Mouse (Mus musculus) hindbrain, embryonic 16.5 days (tissue): Measurements from ENCODE around the gene Ptafr. TPM values are rescaled to one million over a fixed set of nuclear protein-coding genes. Genes with fewer than 3 reads are reported as not detected.
"Not testable (repeated sequence)": the region's sequence is repeated elsewhere in the genome, so short reads cannot be mapped to it uniquely, and the experiment has no call there.

Experiments used
- ATAC-seq: fragments of 200-750 bp; cut with Nextera tagmentation; 2 replicates; pipeline ENCODE4 v1.8.0; 2017; ENCODE audit warnings: moderate TSS enrichment, moderate library complexity
- H3K27ac ChIP-seq: fragments of 300-500 bp; sonication (generic); 2 replicates; pipeline ENCODE4 v1.5.1; 2014; ENCODE audit warnings: low read depth, mild to moderate bottlenecking, control low read depth, low read length, moderate library complexity
- H3K27me3 ChIP-seq: fragments of 300-500 bp; sonication (generic); replicated peaks from 2 replicates; pipeline ENCODE4 v1.6.1; 2014; ENCODE audit warnings: low read length; ENCODE audit not compliant: control insufficient read depth, insufficient read depth
- H3K36me3 ChIP-seq: fragments of 300-500 bp; sonication (generic); 2 replicates; pipeline ENCODE4 v1.6.1; 2014; ENCODE audit warnings: mild to moderate bottlenecking, low read length, moderate library complexity, mixed read lengths; ENCODE audit not compliant: control insufficient read depth, insufficient read depth
- H3K4me1 ChIP-seq: fragments of 300-500 bp; sonication (generic); 2 replicates; pipeline ENCODE4 v1.6.1; 2014; ENCODE audit warnings: low read depth, low read length; ENCODE audit not compliant: control insufficient read depth, insufficient read depth
- H3K4me2 ChIP-seq: fragments of 300-500 bp; sonication (generic); 2 replicates; pipeline ENCODE4 v1.6.1; 2014; ENCODE audit warnings: mild to moderate bottlenecking, low read length, control low read depth, moderate library complexity
- H3K4me3 ChIP-seq: fragments of 300-500 bp; sonication (generic); 2 replicates; pipeline ENCODE4 v1.5.1; 2014; ENCODE audit warnings: mild to moderate bottlenecking, low read length, control low read depth, moderate library complexity
- H3K9ac ChIP-seq: fragments of 300-500 bp; sonication (generic); 2 replicates; pipeline ENCODE4 v1.6.1; 2014; ENCODE audit warnings: low read depth, mild to moderate bottlenecking, control low read depth, low read length, moderate library complexity
- H3K9me3 ChIP-seq: fragments of 300-500 bp; sonication (generic); 2 replicates; pipeline ENCODE4 v1.6.1; 2014; ENCODE audit warnings: mild to moderate bottlenecking, low read length, moderate library complexity; ENCODE audit not compliant: control insufficient read depth
- WGBS: fragments of 180-500 bp; shearing (Covaris S2); extraction: QIAGEN DNeasy Blood & Tissue Kit; methylation state at CpG from one replicate; pipeline ENCODE4 v1.1.7; 2014; 5-methylcytosine and 5-hydroxymethylcytosine counted together
- polyA plus RNA-seq: library from polyadenylated mRNA; unstranded; fragments of >200 nt; fragmentation: Nextera tagmentation; extraction: Ambion mirVana; gene quantifications from 2 replicates; pipeline ENCODE4 v1.2.1, GENCODE M21; 2015

Gene Ptafr
- polyA plus RNA-seq, 1 experiment from 2014 or later = 0.48 TPM

GRCm38 (mm10) chr4:132545851-132546250 is 18.0 kb upstream of the Ptafr start:
- H3K27me3 ChIP-seq = no peaks in the 10 kb centered on the region
- H3K4me2 ChIP-seq = no peak overlapping the region
- no peaks in the 10 kb centered on the region for H3K9me3 ChIP-seq
- no peak overlapping the region for H3K4me3 ChIP-seq
- 42% methylated on average over 8 of the region's 8 CpGs for WGBS
- H3K36me3 ChIP-seq = peaks cover 40% of the 10 kb centered on the region
- H3K4me1 ChIP-seq = no peaks in the 10 kb centered on the region
- ATAC-seq = no peak; the same call in 1 of the 2 replicates
- no peak overlapping the region for H3K9ac ChIP-seq
- no peak overlapping the region for H3K27ac ChIP-seq

GRCm38 (mm10) chr4:132554221-132554620 is 9.6 kb upstream of the Ptafr start:
- no peak overlapping the region for H3K9ac ChIP-seq
- no peak overlapping the region for H3K4me2 ChIP-seq
- H3K4me1 ChIP-seq = no peaks in the 10 kb centered on the region
- H3K36me3 ChIP-seq = peaks cover 23% of the 10 kb centered on the region
- H3K27me3 ChIP-seq = no peaks in the 10 kb centered on the region
- ATAC-seq = no peak
- H3K9me3 ChIP-seq = no peaks in the 10 kb centered on the region
- WGBS = 72% methylated on average over 5 of the region's 5 CpGs
- no peak overlapping the region for H3K27ac ChIP-seq
- no peak overlapping the region for H3K4me3 ChIP-seq

- Histone ChIP-seq H3K27me3 (no peaks in the 10 kb centered on the region), H3K4me3 (no peak overlapping the region), H3K4me1 (no peaks in the 10 kb centered on the region), H3K4me2 (no peak overlapping the region), H3K9me3 (no peaks in the 10 kb centered on the region), H3K36me3 (peaks cover 20% of the 10 kb centered on the region), H3K27ac (no peak overlapping the region), H3K9ac (no peak overlapping the region)
- WGBS = 81% methylated on average over 8 of the region's 8 CpGs
- no peak for ATAC-seq
Observed at GRCm38 (mm10) chr4:132554653-132555052, 9.2 kb upstream of the Ptafr start.

- H3K9me3 ChIP-seq, H3K27ac ChIP-seq, H3K9ac ChIP-seq, H3K4me3 ChIP-seq, H3K27me3 ChIP-seq, ATAC-seq, H3K4me2 ChIP-seq, H3K4me1 ChIP-seq: not testable (repeated sequence)
- 93% methylated on average over 7 of the region's 7 CpGs for WGBS
- peaks cover 20% of the 10 kb centered on the region for H3K36me3 ChIP-seq
Observed at GRCm38 (mm10) chr4:132555550-132555949, 8.3 kb upstream of the Ptafr start.

- Histone ChIP-seq H3K4me1 (no peaks in the 10 kb centered on the region), H3K4me3 (no peak overlapping the region), H3K4me2 (no peak overlapping the region), H3K36me3 (no peaks in the 10 kb centered on the region), H3K9ac (no peak overlapping the region), H3K27me3 (no peaks in the 10 kb centered on the region), H3K9me3 (no peaks in the 10 kb centered on the region), H3K27ac (no peak overlapping the region)
- ATAC-seq = no peak
- WGBS = 84% methylated on average over 3 of the region's 3 CpGs
Observed at GRCm38 (mm10) chr4:132563261-132563660, 606 bp upstream of the Ptafr start.

- Histone ChIP-seq H3K36me3 (no peaks in the 10 kb centered on the region), H3K9ac (no peak overlapping the region), H3K4me1 (no peaks in the 10 kb centered on the region), H3K27me3 (no peaks in the 10 kb centered on the region), H3K27ac (no peak overlapping the region), H3K9me3 (no peaks in the 10 kb centered on the region), H3K4me3 (no peak overlapping the region), H3K4me2 (no peak overlapping the region)
- no peak for ATAC-seq
- 76% methylated on average over 12 of the region's 12 CpGs for WGBS
Observed at GRCm38 (mm10) chr4:132565089-132565747, 1.4 kb downstream of the Ptafr start.

GRCm38 (mm10) chr4:132567361-132567779 is 3.5 kb downstream of the Ptafr start:
- WGBS = 69% methylated on average over 9 of the region's 9 CpGs
- no peak overlapping the region for H3K9ac ChIP-seq
- H3K27me3 ChIP-seq = no peaks in the 10 kb centered on the region
- no peak overlapping the region for H3K27ac ChIP-seq
- H3K9me3 ChIP-seq = no peaks in the 10 kb centered on the region
- no peak for ATAC-seq
- no peaks in the 10 kb centered on the region for H3K36me3 ChIP-seq
- H3K4me3 ChIP-seq = no peak overlapping the region
- H3K4me2 ChIP-seq = no peak overlapping the region
- H3K4me1 ChIP-seq = no peaks in the 10 kb centered on the region

- no peak overlapping the region for H3K4me3 ChIP-seq
- no peaks in the 10 kb centered on the region for H3K27me3 ChIP-seq
- H3K36me3 ChIP-seq = no peaks in the 10 kb centered on the region
- no peaks in the 10 kb centered on the region for H3K4me1 ChIP-seq
- no peak overlapping the region for H3K27ac ChIP-seq
- 85% methylated on average over 4 of the region's 5 CpGs for WGBS
- H3K9ac ChIP-seq = no peak overlapping the region
- H3K9me3 ChIP-seq = no peaks in the 10 kb centered on the region
- no peak overlapping the region for H3K4me2 ChIP-seq
- ATAC-seq = no peak
Observed at GRCm38 (mm10) chr4:132569115-132569514, 5.2 kb downstream of the Ptafr start.

- no peak for ATAC-seq
Observed at GRCm38 (mm10) chr4:132571190-132571589, 7.3 kb downstream of the Ptafr start.

More at GRCm38 (mm10) chr4:132571190-132571589, 7.3 kb downstream of the Ptafr start:
- Histone ChIP-seq H3K4me2 (no peak overlapping the region), H3K27ac (no peak overlapping the region), H3K9me3 (no peaks in the 10 kb centered on the region), H3K4me3 (no peak overlapping the region), H3K9ac (no peak overlapping the region), H3K4me1 (no peaks in the 10 kb centered on the region), H3K27me3 (no peaks in the 10 kb centered on the region), H3K36me3 (no peaks in the 10 kb centered on the region)
- 80% methylated on average over 9 of the region's 9 CpGs for WGBS
